Mouse (Mus musculus) adrenal gland, adult 18-20 months (tissue): ENCODE data around the gene Il1f6. TPM values are rescaled to one million over a fixed set of nuclear protein-coding genes. Genes with fewer than 3 reads are reported as not detected.
"Not testable (repeated sequence)": the region's sequence is repeated elsewhere in the genome, so short reads cannot be mapped to it uniquely, and the experiment has no call there.

Experiments
- DNase-seq, 2 experiments: peaks; one replicate each; pipeline ENCODE4 v3.0.0; 2021 to 2022; ENCODE audit warnings: low spot score in 2 of 2
- long read RNA-seq, 2 experiments: library from polyadenylated mRNA; stranded (forward); transcript quantifications; one replicate each; pipeline ENCODE4 v2.0.0; 2021
- total RNA-seq, 2 experiments: library from RNA; stranded (reverse); gene quantifications; 1 replicate in 1 of 2; 2 replicates in 1 of 2; pipeline ENCODE4 v1.2.3; 2021

Il1f6 gene
- not detected for total RNA-seq
- long read RNA-seq, experiment 1: 0 reads
- long read RNA-seq, experiment 2: 0 reads

DNA sequence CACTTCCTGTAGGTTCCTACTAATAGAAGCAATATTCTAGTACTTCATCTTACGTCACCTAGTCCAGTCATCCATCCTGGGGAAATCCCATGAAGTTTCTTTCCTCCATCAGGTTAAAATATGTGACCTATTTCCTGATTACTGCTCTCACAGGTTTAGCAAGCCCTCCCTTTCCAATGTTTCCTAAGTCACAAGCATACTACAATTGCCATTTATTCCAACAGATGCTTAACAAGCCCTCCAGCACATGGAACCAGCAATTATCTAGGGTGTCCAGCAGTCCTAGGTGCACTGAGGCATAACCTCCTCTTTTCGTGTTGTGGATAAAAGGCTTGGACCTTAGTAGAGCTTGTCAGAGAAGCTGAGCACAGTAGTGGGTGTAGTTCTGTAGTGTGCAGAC lies at the start of gene Il1f6:
Il1f6 (plus strand) TSS at position 301 of the 400 bp plus-strand sequence.
- DNase-seq: no peak

DNA sequence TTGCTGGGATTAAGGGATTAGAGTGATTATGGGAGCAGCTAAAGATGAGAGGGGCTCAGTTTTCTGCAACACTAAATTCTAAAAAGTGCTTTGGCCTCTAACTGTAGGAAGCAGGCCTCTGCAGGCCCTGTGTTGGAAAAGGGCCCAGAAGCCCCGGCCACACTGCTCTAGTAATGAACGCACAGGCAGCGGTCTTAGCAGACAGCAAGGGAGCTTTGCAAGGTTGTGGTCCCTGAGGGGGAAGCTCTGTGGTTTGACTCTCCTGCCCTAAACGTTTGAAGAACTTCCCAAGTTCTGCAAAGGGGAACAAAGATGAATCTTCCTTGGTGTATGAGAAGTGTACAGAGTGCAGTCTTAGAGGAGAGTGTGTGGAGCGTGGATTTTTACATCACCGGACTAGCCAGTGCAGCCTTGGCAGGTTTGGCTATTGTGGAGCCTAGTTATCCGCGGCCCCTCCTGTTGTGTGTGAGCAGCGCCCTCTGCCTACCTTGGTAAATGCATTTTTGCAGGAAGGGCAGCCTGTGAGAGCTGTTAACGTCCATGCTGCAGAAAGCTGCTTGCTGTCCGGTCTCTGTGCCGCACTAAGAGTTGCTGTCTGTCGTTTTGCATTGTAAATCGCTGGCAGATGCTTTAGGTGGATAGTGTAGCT lies 33.4 kb upstream of the Il1f6 start:
- DNase-seq: peak; percentile 8 to 23

DNA sequence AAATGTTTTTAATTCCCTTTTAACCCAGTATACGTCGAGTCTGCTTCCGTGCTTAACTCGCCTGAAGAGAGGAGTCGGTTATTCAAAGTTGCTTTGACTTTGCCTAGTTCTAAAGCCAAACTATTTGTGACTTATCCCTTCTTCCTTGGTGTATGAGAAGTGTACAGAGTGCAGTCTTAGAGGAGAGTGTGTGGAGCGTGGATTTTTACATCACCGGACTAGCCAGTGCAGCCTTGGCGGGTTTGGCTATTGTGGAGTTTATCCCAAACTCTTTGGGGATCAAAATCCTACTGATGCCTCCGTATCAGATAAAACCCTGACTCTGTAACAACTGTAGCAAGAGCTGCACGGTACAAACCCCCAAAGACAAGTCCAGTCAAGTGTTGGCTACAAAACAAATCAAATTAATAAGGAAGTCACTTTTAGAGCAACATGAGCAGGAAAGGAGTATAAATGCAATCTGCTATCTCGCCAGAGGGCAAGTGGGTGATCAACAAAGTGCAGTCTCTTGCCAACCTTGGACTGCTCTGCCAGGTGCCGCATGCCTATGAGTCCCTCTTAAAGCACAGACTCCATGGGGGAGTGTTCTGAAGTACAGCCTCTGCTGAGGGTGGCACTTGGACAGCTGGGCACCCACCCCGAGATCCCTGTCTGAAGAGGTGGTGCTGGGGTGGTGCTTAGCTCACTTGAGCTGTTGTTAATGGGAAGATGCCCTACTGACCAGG lies 32.6 kb upstream of the Il1f6 start:
- not testable (repeated sequence) for DNase-seq

DNA sequence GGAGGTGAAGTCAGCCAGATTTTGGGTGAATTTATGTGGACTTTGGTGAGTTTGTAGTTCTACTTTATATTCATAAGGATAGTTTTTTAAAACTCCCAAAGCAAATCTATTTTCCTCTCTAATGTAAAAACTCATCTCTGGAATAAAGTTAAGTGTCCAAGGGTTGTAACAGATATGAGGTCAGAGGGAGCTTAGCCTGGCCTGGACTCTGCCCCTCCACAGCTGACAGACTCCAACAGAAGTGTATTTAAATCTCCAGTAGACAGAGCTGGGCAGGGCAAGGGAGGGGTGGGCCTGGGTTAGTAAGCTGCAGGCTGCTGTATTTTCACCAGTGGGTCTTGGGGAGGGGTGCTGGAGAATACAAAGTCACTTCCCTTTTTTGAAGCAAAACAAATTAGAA lies 31.1 kb upstream of the Il1f6 start:
- not testable (repeated sequence) for DNase-seq

DNA sequence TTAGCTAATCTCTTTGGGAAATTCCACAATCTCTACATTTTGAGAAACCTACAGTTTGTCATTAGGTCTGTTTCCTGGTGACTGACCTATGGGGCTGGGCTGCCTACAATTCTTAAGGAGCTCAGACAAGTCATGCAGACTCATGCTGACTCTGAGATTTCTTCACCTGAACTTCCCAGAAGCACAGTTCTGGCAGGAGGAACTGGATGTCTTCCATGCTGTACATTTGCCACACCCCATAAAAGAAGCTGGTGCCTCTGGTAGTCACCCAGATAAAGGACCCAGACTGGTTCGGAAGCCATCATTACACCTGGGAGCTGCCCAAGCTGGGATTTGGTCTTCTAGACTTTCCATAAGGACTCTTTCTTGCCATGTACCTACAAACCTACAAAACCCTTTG lies 29.0 kb upstream of the Il1f6 start, which contains the start of gene Il1f9:
Il1f9 (plus strand) TSS at position 301 of the 400 bp plus-strand sequence.
- DNase-seq: no peak

DNA sequence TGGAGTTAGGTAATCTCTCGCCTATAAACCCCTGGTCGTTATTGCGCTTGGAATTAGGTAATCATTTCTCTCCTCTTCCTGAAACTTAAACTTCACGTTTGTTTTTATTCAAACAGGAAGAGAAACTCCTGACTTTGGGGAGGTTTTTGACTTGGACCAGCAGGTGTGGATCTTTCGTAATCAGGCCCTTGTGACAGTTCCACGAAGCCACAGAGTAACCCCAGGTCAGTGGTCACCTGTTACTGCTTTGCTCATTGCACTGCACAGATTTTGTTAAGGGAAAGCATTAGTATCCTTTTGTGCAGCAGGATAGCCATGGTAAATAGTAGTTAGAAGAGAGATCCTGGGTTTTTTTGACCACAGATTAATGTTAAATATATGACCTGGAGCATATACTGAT lies 27.6 kb upstream of the Il1f6 start:
- DNase-seq: no peak

GRCm38 (mm10) chr2:24188189-24188588 lies 27.0 kb upstream of the Il1f6 start:
- DNase-seq: no peak

DNA sequence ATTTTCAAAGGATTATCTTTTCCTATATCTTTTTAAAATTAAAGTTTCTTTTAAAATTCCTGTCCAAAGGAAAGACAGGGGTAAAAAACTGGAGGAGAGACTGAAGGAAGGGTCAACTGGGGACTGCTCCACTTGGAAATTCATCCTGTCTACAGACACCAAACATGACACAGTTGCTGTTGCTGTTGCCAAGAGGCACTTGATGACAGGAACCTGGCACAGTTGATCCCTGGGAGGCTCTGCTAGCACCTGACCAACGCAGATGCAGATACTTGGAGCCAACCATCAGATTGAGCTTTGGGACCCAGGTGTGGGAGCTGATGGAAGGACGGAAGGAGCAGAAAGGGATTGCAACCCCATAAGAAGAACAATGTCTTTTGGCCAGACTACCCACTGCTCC lies 12.0 kb downstream of the Il1f6 start:
- DNase-seq: no peak

- no peak for DNase-seq
Observed at GRCm38 (mm10) chr2:24267503-24267902, 52.3 kb downstream of the Il1f6 start.

DNA sequence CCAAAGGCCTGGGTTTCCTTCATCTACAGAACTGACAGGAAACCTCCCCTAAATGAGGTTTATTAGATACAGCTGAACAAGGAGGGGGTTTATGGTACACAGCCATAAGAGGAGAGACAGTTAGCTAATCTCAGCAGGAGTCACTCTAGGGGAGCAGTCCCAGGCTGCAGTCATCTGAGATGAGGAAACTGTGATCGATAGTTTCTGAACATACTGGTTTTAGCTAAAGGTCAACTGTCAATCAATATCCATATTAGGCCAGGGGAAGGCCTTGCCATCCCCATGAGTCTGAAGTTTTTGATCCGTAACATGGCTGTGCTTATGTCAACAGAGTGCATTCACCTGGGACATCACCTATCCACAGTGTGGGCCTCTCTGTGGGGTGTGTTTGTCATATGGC lies 58.4 kb downstream of the Il1f6 start:
- DNase-seq: no peak

DNA sequence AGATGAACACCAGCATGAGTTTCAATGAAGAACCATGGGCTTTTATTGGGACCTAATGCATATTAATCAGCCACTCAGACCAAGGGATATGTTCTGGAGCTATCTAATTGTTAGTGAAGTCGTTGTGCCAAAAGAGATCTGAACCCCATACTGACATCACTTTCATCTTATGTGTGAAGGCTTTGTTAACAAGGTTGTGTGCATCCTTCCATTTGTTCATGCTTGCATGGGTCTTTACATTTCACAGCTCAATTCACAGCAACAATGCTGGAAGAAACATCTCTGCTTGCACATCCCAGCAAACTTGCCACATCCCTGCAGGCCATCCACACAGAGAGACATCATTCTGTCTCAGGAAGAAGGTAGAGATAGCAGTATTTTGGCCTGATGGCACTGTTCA lies 59.9 kb downstream of the Il1f6 start:
- DNase-seq: no peak

Other genes starting within 250 kb of the Il1f6 start
- gene Hnmt, start 166.0 kb upstream of the Il1f6 start, total RNA-seq: 10 to 100 TPM; 15.5 to 16.4 TPM
- gene Tbpl2, start 118.8 kb upstream of the Il1f6 start, total RNA-seq: not detected
- not detected for gene Il1f8, start 62.3 kb upstream of the Il1f6 start, total RNA-seq
- gene Il1f9, start 28.9 kb upstream of the Il1f6 start, total RNA-seq: not detected
- not detected for gene Il1f5, start 61.5 kb downstream of the Il1f6 start, total RNA-seq
- not detected for gene Il1f10, start 75.8 kb downstream of the Il1f6 start, total RNA-seq
- gene Il1rn, start 121.4 kb downstream of the Il1f6 start, total RNA-seq: under 1 TPM; 0.13 to 0.32 TPM
- 1 to 10 TPM; 3.4 to 4.2 TPM for gene Psd4, start 152.2 kb downstream of the Il1f6 start, total RNA-seq